Mouse (Mus musculus) MEL (cell line): ENCODE data around the gene Gm49486.

Experiments
- CTCF ChIP-seq, 3 experiments: IDR thresholded peaks in 2 of 3; conservative IDR thresholded peaks in 1 of 3; 2 replicates each; pipeline ENCODE4 v1.5.1; 2011 to 2012; ENCODE audit warnings: low read length in 3 of 3, low read depth in 2 of 3, mild to moderate bottlenecking in 2 of 3, improper control_type of control experiment in 1 of 3, inconsistent platforms in 1 of 3, mixed read lengths in 1 of 3, moderate library complexity in 1 of 3; ENCODE audit not compliant: control insufficient read depth in 1 of 3, insufficient read depth in 1 of 3, poor library complexity in 1 of 3, severe bottlenecking in 1 of 3
- ZKSCAN1 ChIP-seq: IDR thresholded peaks from 2 replicates; pipeline ENCODE4 v1.6.1; 2012; ENCODE audit warnings: low read depth, mild to moderate bottlenecking, inconsistent platforms, low read length, improper control_type of control experiment, moderate library complexity

- no peak for TF ChIP-seq CTCF (IDR thresholded peaks at IDR 0.05 in 2 of 3, conservative IDR thresholded peaks at IDR 0.05 in 1 of 3; ENCODE audit: control insufficient read depth in 1 of 3, insufficient read depth in 1 of 3, low read depth in 2 of 3, low read length in 3 of 3, poor library complexity in 1 of 3, severe bottlenecking in 1 of 3)
- no peak for TF ChIP-seq ZKSCAN1
Observed at GRCm38 (mm10) chr15:79229058-79229821, at the start of gene Gm49486, which contains the start of gene Pick1.
